17 mouse cellular contexts compared by ENCODE assay signal in the genomic region with DNA sequence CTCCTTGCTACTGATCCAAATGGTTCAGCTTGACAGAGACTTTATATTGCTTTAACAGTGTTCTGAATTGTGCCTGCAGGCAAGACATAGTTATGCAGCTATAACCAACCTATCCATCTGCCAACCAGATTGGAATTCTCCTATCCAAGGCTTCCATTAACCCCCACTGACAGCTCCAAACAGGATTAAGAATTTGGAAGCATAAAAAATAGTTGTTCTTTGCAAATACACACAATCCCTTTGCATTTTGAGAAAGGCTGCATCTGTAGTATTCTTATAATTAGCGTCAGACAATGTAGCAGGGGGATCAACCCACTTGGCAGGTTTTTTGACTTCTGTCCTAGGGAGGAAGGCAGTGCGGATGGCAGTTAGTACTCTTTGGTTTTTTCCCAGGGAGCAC.
DNase-seq lines count a peak whose midpoint lies in the region; ATAC-seq lines count a peak whose summit lies in the region.
"Had no signal": no experiment of that assay in that cellular context is flagged by ENCODE, and none has a peak within 500 bp of the region (broad histone marks: within the 10 kb centered on the region; RNA-seq: fewer than 3 reads in every experiment).

No protein-coding gene starts in this region.

- H3K36me3 ChIP-seq in heart, embryonic 11.5 days (ENCODE audit: control insufficient read depth, insufficient read depth, low read length), result no peaks in the 10 kb centered on the region
- H3K36me3 ChIP-seq in heart, embryonic 10.5 days, result no peaks in the 10 kb centered on the region
- no peaks in the 10 kb centered on the region for H3K36me3 ChIP-seq in midbrain, embryonic 14.5 days (ENCODE audit: control insufficient read depth, insufficient read depth, low read length)
- H3K36me3 ChIP-seq in midbrain, embryonic 11.5 days (ENCODE audit: control insufficient read depth, insufficient read depth, low read length), result no peaks in the 10 kb centered on the region
- peaks cover 15% of the 10 kb centered on the region for H3K36me3 ChIP-seq in liver, embryonic 12.5 days
- no peaks in the 10 kb centered on the region for H3K36me3 ChIP-seq in neural tube, embryonic 15.5 days
- H3K36me3 ChIP-seq: embryonic facial prominence, embryonic 10.5 days had no signal

- H3K27me3 ChIP-seq in heart, embryonic 11.5 days (ENCODE audit: control insufficient read depth, insufficient read depth, low read length), result no peaks in the 10 kb centered on the region
- H3K27me3 ChIP-seq in heart, embryonic 10.5 days (ENCODE audit: insufficient read depth, poor library complexity, severe bottlenecking), result no peaks in the 10 kb centered on the region
- H3K27me3 ChIP-seq in midbrain, embryonic 14.5 days (ENCODE audit: control insufficient read depth, insufficient read depth, low read length), result no peaks in the 10 kb centered on the region
- H3K27me3 ChIP-seq in midbrain, embryonic 11.5 days (ENCODE audit: control insufficient read depth, insufficient read depth, low read length), result peaks cover 4% of the 10 kb centered on the region; the same call in 1 of the 2 replicates
- no peaks in the 10 kb centered on the region for H3K27me3 ChIP-seq in liver, embryonic 12.5 days (replicated peaks)
- no peaks in the 10 kb centered on the region for H3K27me3 ChIP-seq in neural tube, embryonic 15.5 days (replicated peaks)
- H3K27me3 ChIP-seq: megakaryocyte, embryonic 14.5 days had no signal

- ATAC-seq in heart, embryonic 11.5 days (replicated peaks; ENCODE audit: insufficient number of reproducible peaks, low FRiP score, low TSS enrichment), result no peak
- no peak for ATAC-seq in midbrain, embryonic 14.5 days (ENCODE audit: low FRiP score, low TSS enrichment)
- ATAC-seq in midbrain, embryonic 11.5 days (ENCODE audit: low FRiP score), result no peak
- no peak for ATAC-seq in liver, embryonic 12.5 days
- peak; percentile 59; the same call in 1 of the 2 replicates for ATAC-seq in neural tube, embryonic 15.5 days (ENCODE audit: low FRiP score)

- peak overlapping the region; percentile 45 for H3K4me2 ChIP-seq in heart, embryonic 11.5 days
- no peak overlapping the region for H3K4me2 ChIP-seq in midbrain, embryonic 14.5 days (ENCODE audit: low read length)
- no peak overlapping the region for H3K4me2 ChIP-seq in midbrain, embryonic 11.5 days
- H3K4me2 ChIP-seq in liver, embryonic 12.5 days, result peak overlapping the region; percentile 71
- H3K4me2 ChIP-seq in neural tube, embryonic 15.5 days, result no peak overlapping the region
- H3K4me2 ChIP-seq: lung, embryonic 14.5 days had no signal

- no peaks in the 10 kb centered on the region for H3K9me3 ChIP-seq in heart, embryonic 11.5 days (replicated peaks; ENCODE audit: control insufficient read depth, low read length)
- H3K9me3 ChIP-seq in heart, embryonic 10.5 days, result no peaks in the 10 kb centered on the region
- no peaks in the 10 kb centered on the region for H3K9me3 ChIP-seq in midbrain, embryonic 14.5 days (ENCODE audit: control insufficient read depth, low read length)
- H3K9me3 ChIP-seq in midbrain, embryonic 11.5 days (ENCODE audit: control insufficient read depth, low read length), result no peaks in the 10 kb centered on the region
- H3K9me3 ChIP-seq in liver, embryonic 12.5 days (replicated peaks), result no peaks in the 10 kb centered on the region
- H3K9me3 ChIP-seq in neural tube, embryonic 15.5 days (replicated peaks), result no peaks in the 10 kb centered on the region
- H3K9me3 ChIP-seq: embryonic facial prominence, embryonic 10.5 days; megakaryocyte, embryonic 14.5 days had no signal

- H3K9ac ChIP-seq in heart, embryonic 11.5 days (ENCODE audit: low read depth, low read length), result no peak overlapping the region
- H3K9ac ChIP-seq in midbrain, embryonic 14.5 days (replicated peaks; ENCODE audit: low read length), result no peak overlapping the region
- no peak overlapping the region for H3K9ac ChIP-seq in midbrain, embryonic 11.5 days (ENCODE audit: low read length)
- H3K9ac ChIP-seq in liver, embryonic 12.5 days, result peak overlapping the region; percentile 83
- no peak overlapping the region for H3K9ac ChIP-seq in neural tube, embryonic 15.5 days (replicated peaks)
- H3K9ac ChIP-seq: lung, embryonic 14.5 days had no signal

- DNase-seq in heart, embryonic 10.5 days (ENCODE audit: low spot score), result no peak
- DNase-seq in midbrain, embryonic 14.5 days, result no peak
- DNase-seq in midbrain, embryonic 11.5 days (ENCODE audit: low spot score, missing footprints), result no peak
- no peak for DNase-seq in Muller cell, postnatal 12 days (ENCODE audit: inconsistent ontology term)
- DNase-seq in spleen, postnatal 14 days (ENCODE audit: low spot score in 2 of 2), result no peak
- DNase-seq: cerebellum, postnatal 14 days; gastrocnemius, postnatal 14 days; heart, postnatal 10 days; kidney, adult 11 months; kidney, postnatal 14 days; right cerebral cortex, adult 18-20 months had no signal

- 0 out of 2 replicates have a peak, but pooled peaks cover 4% of the 10 kb centered on the region for H3K4me1 ChIP-seq in heart, embryonic 11.5 days (ENCODE audit: control insufficient read depth, insufficient read depth, low read length)
- peaks cover 7% of the 10 kb centered on the region for H3K4me1 ChIP-seq in heart, embryonic 10.5 days
- H3K4me1 ChIP-seq in midbrain, embryonic 14.5 days (ENCODE audit: control insufficient read depth, insufficient read depth, low read length), result peaks cover 21% of the 10 kb centered on the region
- H3K4me1 ChIP-seq in midbrain, embryonic 11.5 days (ENCODE audit: control insufficient read depth, insufficient read depth, low read length), result peaks cover 4% of the 10 kb centered on the region; the same call in 1 of the 2 replicates
- peaks cover 58% of the 10 kb centered on the region for H3K4me1 ChIP-seq in liver, embryonic 12.5 days
- H3K4me1 ChIP-seq in neural tube, embryonic 15.5 days, result peaks cover 24% of the 10 kb centered on the region
- H3K4me1 ChIP-seq: embryonic facial prominence, embryonic 10.5 days had no signal

- no peak overlapping the region for H3K27ac ChIP-seq in heart, embryonic 11.5 days (ENCODE audit: low read depth, low read length)
- H3K27ac ChIP-seq in heart, embryonic 10.5 days, result no peak overlapping the region; the same call in 1 of the 2 replicates
- H3K27ac ChIP-seq in midbrain, embryonic 14.5 days (replicated peaks; ENCODE audit: low read depth, low read length), result peak overlapping the region; percentile 52; the same call in 1 of the 2 replicates
- no peak overlapping the region for H3K27ac ChIP-seq in midbrain, embryonic 11.5 days (ENCODE audit: low read depth, low read length)
- peak overlapping the region; percentile 99 for H3K27ac ChIP-seq in liver, embryonic 12.5 days
- H3K27ac ChIP-seq in neural tube, embryonic 15.5 days (replicated peaks), result peak overlapping the region; percentile 66
- H3K27ac ChIP-seq: embryonic facial prominence, embryonic 10.5 days had no signal

- 86% methylated on average over 2 of the region's 2 CpGs for WGBS in heart, embryonic 11.5 days (ENCODE audit: insufficient replicate concordance)
- WGBS in heart, embryonic 10.5 days, result 93% methylated on average over 2 of the region's 2 CpGs
- 56% methylated on average over 2 of the region's 2 CpGs for WGBS in midbrain, embryonic 14.5 days
- 75% methylated on average over 2 of the region's 2 CpGs for WGBS in midbrain, embryonic 11.5 days
- WGBS in liver, embryonic 12.5 days (ENCODE audit: insufficient replicate concordance), result 95% methylated on average over 2 of the region's 2 CpGs
- 28% methylated on average over 2 of the region's 2 CpGs for WGBS in neural tube, embryonic 15.5 days

- 0 out of 2 replicates have a peak overlapping the region, but pooled peaks have one; percentile 20 for H3K4me3 ChIP-seq in heart, embryonic 11.5 days (ENCODE audit: low read depth, low read length)
- no peak overlapping the region for H3K4me3 ChIP-seq in heart, embryonic 10.5 days
- no peak overlapping the region for H3K4me3 ChIP-seq in midbrain, embryonic 14.5 days (replicated peaks; ENCODE audit: low read depth, low read length)
- no peak overlapping the region for H3K4me3 ChIP-seq in midbrain, embryonic 11.5 days (ENCODE audit: low read depth, low read length)
- peak overlapping the region; percentile 65 for H3K4me3 ChIP-seq in liver, embryonic 12.5 days
- no peak overlapping the region for H3K4me3 ChIP-seq in neural tube, embryonic 15.5 days (replicated peaks)
- H3K4me3 ChIP-seq: embryonic facial prominence, embryonic 10.5 days; megakaryocyte, embryonic 14.5 days had no signal

Comparison
In these comparisons a context has a peak if more than half of its experiments do, and no peak if none do; other contexts are left out.
1. H3K27ac ChIP-seq: peak in midbrain, embryonic 14.5 days (single experiment), liver, embryonic 12.5 days (single experiment) and neural tube, embryonic 15.5 days (single experiment); none in heart, embryonic 11.5 days (single experiment), heart, embryonic 10.5 days (single experiment) and midbrain, embryonic 11.5 days (single experiment).
2. H3K4me3 ChIP-seq: peak in heart, embryonic 11.5 days (single experiment) and liver, embryonic 12.5 days (single experiment); none in heart, embryonic 10.5 days (single experiment), midbrain, embryonic 14.5 days (single experiment), midbrain, embryonic 11.5 days (single experiment) and neural tube, embryonic 15.5 days (single experiment).
3. H3K4me2 ChIP-seq: peak in heart, embryonic 11.5 days (single experiment) and liver, embryonic 12.5 days (single experiment); none in midbrain, embryonic 14.5 days (single experiment), midbrain, embryonic 11.5 days (single experiment) and neural tube, embryonic 15.5 days (single experiment).